Mouse (Mus musculus): ENCODE measurements at regions not wholly inside any gene's neighbourhood (a gene's known extent, or its start where the extent isn't known, plus 50 kb on each side); places are given as distances from the start of the nearest gene placed in this dataset.

- H3K4me1 ChIP-seq, result no peaks in the 10 kb centered on the region
- H3K4me2 ChIP-seq (replicated peaks), result no peak overlapping the region
- no peak for ATAC-seq (ENCODE audit: low FRiP score, low read depth)
- no peaks in the 10 kb centered on the region for H3K36me3 ChIP-seq
- no peaks in the 10 kb centered on the region for H3K9me3 ChIP-seq
- no peak overlapping the region for H3K9ac ChIP-seq
- H3K4me3 ChIP-seq, result no peak overlapping the region
- H3K27me3 ChIP-seq (replicated peaks), result no peaks in the 10 kb centered on the region
- no peak overlapping the region for H3K27ac ChIP-seq
- 82% methylated on average over 6 of the region's 6 CpGs for WGBS
Measured at GRCm38 (mm10) chr12:91931586-91931985, 82.6 kb upstream of the Sel1l start.

GRCm38 (mm10) chr12:91929386-91930054 is 80.6 kb upstream of the Sel1l start:
- H3K9me3 ChIP-seq, result no peaks in the 10 kb centered on the region
- no peak overlapping the region for H3K4me3 ChIP-seq
- no peak overlapping the region for H3K27ac ChIP-seq
- H3K9ac ChIP-seq, result no peak overlapping the region
- H3K36me3 ChIP-seq, result no peaks in the 10 kb centered on the region
- WGBS, result 65% methylated on average over 7 of the region's 7 CpGs
- H3K27me3 ChIP-seq (replicated peaks), result no peaks in the 10 kb centered on the region
- no peak overlapping the region for H3K4me2 ChIP-seq (replicated peaks)
- no peak for ATAC-seq (ENCODE audit: low FRiP score, low read depth)
- H3K4me1 ChIP-seq, result no peaks in the 10 kb centered on the region

GRCm38 (mm10) chr12:91927576-91927975 is 78.6 kb upstream of the Sel1l start:
- H3K27me3 ChIP-seq (replicated peaks), result no peaks in the 10 kb centered on the region
- H3K9me3 ChIP-seq, result no peaks in the 10 kb centered on the region
- H3K4me2 ChIP-seq (replicated peaks), result no peak overlapping the region
- H3K4me1 ChIP-seq, result no peaks in the 10 kb centered on the region
- no peak overlapping the region for H3K4me3 ChIP-seq
- WGBS, result 88% methylated on average over 6 of the region's 6 CpGs
- H3K36me3 ChIP-seq, result no peaks in the 10 kb centered on the region
- ATAC-seq (ENCODE audit: low FRiP score, low read depth), result no peak
- no peak overlapping the region for H3K27ac ChIP-seq
- no peak overlapping the region for H3K9ac ChIP-seq

- H3K36me3 ChIP-seq, result no peaks in the 10 kb centered on the region
- no peak for ATAC-seq (ENCODE audit: low FRiP score, low read depth)
- no peak overlapping the region for H3K27ac ChIP-seq
- H3K9me3 ChIP-seq, result no peaks in the 10 kb centered on the region
- H3K27me3 ChIP-seq (replicated peaks), result no peaks in the 10 kb centered on the region
- no peak overlapping the region for H3K9ac ChIP-seq
- no peak overlapping the region for H3K4me3 ChIP-seq
- 82% methylated on average over 3 of the region's 3 CpGs for WGBS
- H3K4me2 ChIP-seq (replicated peaks), result no peak overlapping the region
- H3K4me1 ChIP-seq, result no peaks in the 10 kb centered on the region
Measured at GRCm38 (mm10) chr12:91915486-91915885, 66.5 kb upstream of the Sel1l start.

GRCm38 (mm10) chr12:91910529-91910928 is 61.6 kb upstream of the Sel1l start:
- Histone ChIP-seq H3K4me1 (no peaks in the 10 kb centered on the region), H3K36me3 (no peaks in the 10 kb centered on the region), H3K9ac (no peak overlapping the region)

More at GRCm38 (mm10) chr12:91910529-91910928, 61.6 kb upstream of the Sel1l start:
- no peaks in the 10 kb centered on the region for H3K27me3 ChIP-seq (replicated peaks)
- no peak overlapping the region for H3K4me3 ChIP-seq
- H3K27ac ChIP-seq, result no peak overlapping the region
- WGBS, result 59% methylated on average over 8 of the region's 8 CpGs
- peaks cover 5% of the 10 kb centered on the region; the same call in 1 of the 2 replicates for H3K9me3 ChIP-seq
- H3K4me2 ChIP-seq (replicated peaks), result no peak overlapping the region
- no peak for ATAC-seq (ENCODE audit: low FRiP score, low read depth)
